Mouse (Mus musculus): ENCODE data around the gene Hist2h3c2. TPM values are rescaled to one million over a fixed set of nuclear protein-coding genes. Genes with fewer than 3 reads are reported as not detected.
"Not testable (repeated sequence)": the region's sequence is repeated elsewhere in the genome, so short reads cannot be mapped to it uniquely, and the experiment has no call there.

Hist2h3c2 gene
- polyA plus RNA-seq, 1 experiment from 2014 or later: 6.4 TPM

DNA sequence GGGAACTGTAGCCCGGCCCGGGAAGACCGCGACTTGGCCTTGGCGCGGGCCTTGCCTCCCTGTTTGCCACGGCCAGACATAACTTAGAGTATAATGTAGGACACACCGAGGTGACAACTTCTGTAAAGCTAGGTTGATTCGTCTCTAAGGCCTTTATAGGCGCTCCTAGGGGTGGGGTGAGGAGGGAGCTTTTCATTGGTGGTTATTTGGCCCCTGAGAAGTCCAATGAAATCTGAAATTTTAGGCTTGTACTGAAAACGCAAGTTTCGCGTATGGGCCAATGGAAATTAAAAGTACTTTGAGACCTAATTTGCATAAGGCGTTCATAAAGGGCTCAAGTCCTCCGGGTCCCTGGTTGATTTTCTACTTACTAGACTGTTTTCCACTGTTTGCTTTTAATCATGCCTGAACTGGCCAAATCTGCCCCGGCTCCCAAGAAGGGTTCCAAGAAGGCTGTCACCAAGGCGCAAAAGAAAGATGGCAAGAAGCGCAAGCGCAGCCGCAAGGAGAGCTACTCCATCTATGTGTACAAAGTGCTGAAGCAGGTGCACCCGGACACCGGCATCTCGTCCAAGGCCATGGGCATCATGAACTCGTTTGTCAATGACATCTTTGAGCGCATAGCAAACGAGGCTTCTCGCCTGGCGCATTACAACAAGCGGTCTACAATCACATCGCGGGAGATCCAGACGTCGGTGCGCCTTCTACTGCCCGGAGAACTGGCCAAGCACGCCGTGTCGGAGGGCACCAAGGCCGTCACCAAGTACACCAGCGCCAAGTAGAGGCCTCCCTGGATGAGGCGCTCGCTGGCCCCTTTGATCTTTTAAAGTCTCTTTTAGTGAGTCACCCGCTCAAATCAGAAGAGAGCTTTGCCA, 17.9 kb downstream of the Hist2h3c2 start, which contains the start of the genes Hist2h2ac and Hist2h2be:
Gene Hist2h2ac (minus strand): TSS at position 116 of the 875 bp plus-strand sequence.
Gene Hist2h2be (plus strand): TSS at position 355 of the 875 bp plus-strand sequence.
- ATAC-seq (ENCODE audit: insufficient number of reproducible peaks, insufficient read depth, low FRiP score, low read depth): peak; percentile 86
- Histone ChIP-seq H3K4me2 (ENCODE audit: low read length) (peak within 1 kb of the TSS; percentile 76), H3K9ac (ENCODE audit: low read length) (peak within 1 kb of the TSS; percentile 93), H3K27ac (replicated peaks in 1 of 2; ENCODE audit: control insufficient read depth in 1 of 2, insufficient read depth in 1 of 2, low read depth in 2 of 2, low read length in 2 of 2) (peak within 1 kb of the TSS; percentile 95 to 100), H3K4me3 (ENCODE audit: control insufficient read depth in 1 of 2, insufficient read depth in 1 of 2, low read depth in 1 of 2, low read length in 2 of 2) (peak within 1 kb of the TSS; percentile 60 to 72), H3K36me3 (ENCODE audit: control insufficient read depth, insufficient read depth, low read length) (no peaks in the 10 kb centered on the region), H3K27me3 (ENCODE audit: control insufficient read depth, insufficient read depth, low read length) (no peaks in the 10 kb centered on the region), H3K4me1 (ENCODE audit: control insufficient read depth in 2 of 2, insufficient read depth in 2 of 2, low read length in 2 of 2) (peaks cover 9 to 30% of the 10 kb centered on the region in 2 experiments), H3K9me3 (ENCODE audit: control insufficient read depth, low read length) (no peaks in the 10 kb centered on the region)
- WGBS: 1% methylated on average over 43 of the region's 43 CpGs

DNA sequence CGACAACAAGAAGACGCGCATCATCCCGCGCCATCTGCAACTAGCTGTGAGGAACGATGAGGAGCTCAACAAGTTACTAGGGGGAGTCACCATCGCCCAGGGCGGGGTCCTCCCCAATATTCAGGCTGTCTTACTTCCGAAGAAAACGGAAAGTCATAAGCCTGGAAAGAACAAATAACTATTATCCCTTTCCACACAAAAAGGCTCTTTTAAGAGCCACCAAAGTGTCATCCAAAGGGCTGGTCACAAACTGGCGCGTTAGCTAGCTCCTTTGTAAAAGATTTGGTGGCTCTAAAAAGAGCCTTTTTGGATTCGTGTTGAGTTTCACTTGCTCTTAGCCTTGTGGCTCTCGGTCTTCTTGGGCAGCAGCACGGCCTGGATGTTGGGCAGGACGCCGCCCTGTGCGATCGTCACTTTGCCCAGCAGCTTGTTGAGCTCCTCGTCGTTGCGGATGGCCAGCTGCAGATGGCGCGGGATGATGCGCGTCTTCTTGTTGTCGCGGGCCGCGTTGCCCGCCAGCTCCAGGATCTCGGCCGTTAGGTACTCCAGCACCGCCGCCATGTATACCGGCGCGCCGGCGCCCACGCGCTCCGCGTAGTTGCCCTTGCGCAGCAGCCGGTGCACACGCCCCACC, 18.7 kb downstream of the Hist2h3c2 start:
- under 1% methylated on average over 33 of the region's 47 CpGs for WGBS

DNA sequence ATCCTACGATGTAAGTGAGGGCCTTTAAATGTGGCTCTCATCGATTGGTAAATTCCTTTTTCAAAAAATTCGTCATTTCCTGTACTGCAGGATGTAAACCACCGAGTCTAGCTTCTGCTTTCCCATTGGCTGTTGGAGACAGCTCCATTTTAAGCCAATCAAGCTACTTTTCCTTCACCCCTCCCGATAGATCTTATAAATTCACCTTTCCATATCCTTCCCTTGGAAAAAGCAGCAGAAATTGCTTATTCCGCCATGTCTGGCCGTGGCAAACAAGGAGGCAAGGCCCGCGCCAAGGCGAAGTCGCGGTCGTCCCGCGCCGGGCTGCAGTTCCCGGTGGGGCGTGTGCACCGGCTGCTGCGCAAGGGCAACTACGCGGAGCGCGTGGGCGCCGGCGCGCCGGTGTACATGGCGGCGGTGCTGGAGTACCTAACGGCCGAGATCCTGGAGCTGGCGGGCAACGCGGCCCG, 19.2 kb downstream of the Hist2h3c2 start, which contains the start of the genes Bola1 and Hist2h2ab:
Gene Bola1 (minus strand): TSS at position 49 of the 470 bp plus-strand sequence.
Gene Hist2h2ab (plus strand): TSS at position 205 of the 470 bp plus-strand sequence.
- H3K27ac ChIP-seq (replicated peaks in 1 of 2; ENCODE audit: control insufficient read depth in 1 of 2, insufficient read depth in 1 of 2, low read depth in 2 of 2, low read length in 2 of 2): peak within 1 kb of the TSS; percentile 95 to 100
- peak within 1 kb of the TSS; percentile 60 to 72 for H3K4me3 ChIP-seq (ENCODE audit: control insufficient read depth in 1 of 2, insufficient read depth in 1 of 2, low read depth in 1 of 2, low read length in 2 of 2)
- peak within 1 kb of the TSS; percentile 93 for H3K9ac ChIP-seq (ENCODE audit: low read length)
- peaks cover 9 to 27% of the 10 kb centered on the region in 2 experiments for H3K4me1 ChIP-seq (ENCODE audit: control insufficient read depth in 2 of 2, insufficient read depth in 2 of 2, low read length in 2 of 2)
- WGBS: under 1% methylated on average over 37 of the region's 37 CpGs
- no peaks in the 10 kb centered on the region for H3K9me3 ChIP-seq (ENCODE audit: control insufficient read depth, low read length)
- peak within 1 kb of the TSS; percentile 76 for H3K4me2 ChIP-seq (ENCODE audit: low read length)
- H3K36me3 ChIP-seq (ENCODE audit: control insufficient read depth, insufficient read depth, low read length): no peaks in the 10 kb centered on the region
- peak; percentile 67 for ATAC-seq (ENCODE audit: insufficient number of reproducible peaks, insufficient read depth, low FRiP score, low read depth)
- no peaks in the 10 kb centered on the region for H3K27me3 ChIP-seq (ENCODE audit: control insufficient read depth, insufficient read depth, low read length)

More for the DNA sequence above, 18.7 kb downstream of the Hist2h3c2 start:
- Histone ChIP-seq H3K9ac (ENCODE audit: low read length) (peak overlapping the region; percentile 93), H3K4me2 (ENCODE audit: low read length) (peak overlapping the region; percentile 76), H3K4me1 (ENCODE audit: control insufficient read depth in 2 of 2, insufficient read depth in 2 of 2, low read length in 2 of 2) (peaks cover 9 to 27% of the 10 kb centered on the region in 2 experiments), H3K4me3 (ENCODE audit: control insufficient read depth in 1 of 2, insufficient read depth in 1 of 2, low read depth in 1 of 2, low read length in 2 of 2) (peak overlapping the region; percentile 60 to 72), H3K27ac (replicated peaks in 1 of 2; ENCODE audit: control insufficient read depth in 1 of 2, insufficient read depth in 1 of 2, low read depth in 2 of 2, low read length in 2 of 2) (peak overlapping the region; percentile 95 to 100)
- not testable (repeated sequence) for H3K9me3 ChIP-seq (ENCODE audit: control insufficient read depth, low read length); H3K36me3 ChIP-seq (ENCODE audit: control insufficient read depth, insufficient read depth, low read length); H3K27me3 ChIP-seq (ENCODE audit: control insufficient read depth, insufficient read depth, low read length); ATAC-seq (ENCODE audit: insufficient number of reproducible peaks, insufficient read depth, low FRiP score, low read depth)

DNA sequence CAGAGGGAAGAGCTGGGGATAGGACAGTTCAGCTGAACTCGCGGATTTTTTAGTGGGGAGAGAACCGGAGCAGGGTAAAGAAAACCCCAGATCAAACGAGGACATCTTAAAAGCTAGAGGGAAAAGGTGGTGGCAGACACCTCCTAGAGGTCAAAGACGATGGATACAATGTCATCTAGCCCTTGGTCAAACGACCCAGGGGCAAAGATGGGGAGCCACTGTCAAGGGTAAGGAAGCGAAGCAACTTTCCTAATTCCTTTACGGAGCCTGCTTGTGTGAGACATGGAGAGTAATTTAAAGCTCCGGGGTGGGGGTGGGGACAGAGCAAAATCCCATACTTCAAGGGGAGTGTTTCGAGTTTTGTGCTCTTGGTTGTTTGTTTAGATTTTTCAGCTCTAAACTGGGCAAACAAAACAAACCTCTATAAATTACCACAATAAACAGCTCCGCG, 19.7 kb downstream of the Hist2h3c2 start:
- no peaks in the 10 kb centered on the region for H3K27me3 ChIP-seq (ENCODE audit: control insufficient read depth, insufficient read depth, low read length)
- H3K9me3 ChIP-seq (ENCODE audit: control insufficient read depth, low read length): no peaks in the 10 kb centered on the region
- no peaks in the 10 kb centered on the region for H3K36me3 ChIP-seq (ENCODE audit: control insufficient read depth, insufficient read depth, low read length)
- 2% methylated on average over 12 of the region's 12 CpGs for WGBS
- peaks cover 9 to 27% of the 10 kb centered on the region in 2 experiments for H3K4me1 ChIP-seq (ENCODE audit: control insufficient read depth in 2 of 2, insufficient read depth in 2 of 2, low read length in 2 of 2)
- peak overlapping the region; percentile 95 to 100 for H3K27ac ChIP-seq (replicated peaks in 1 of 2; ENCODE audit: control insufficient read depth in 1 of 2, insufficient read depth in 1 of 2, low read depth in 2 of 2, low read length in 2 of 2)
- H3K4me3 ChIP-seq (ENCODE audit: control insufficient read depth in 1 of 2, insufficient read depth in 1 of 2, low read depth in 1 of 2, low read length in 2 of 2): peak overlapping the region; percentile 60 to 72
- peak overlapping the region; percentile 93 for H3K9ac ChIP-seq (ENCODE audit: low read length)
- peak overlapping the region; percentile 76 for H3K4me2 ChIP-seq (ENCODE audit: low read length)
- ATAC-seq (ENCODE audit: insufficient number of reproducible peaks, insufficient read depth, low FRiP score, low read depth): no peak

DNA sequence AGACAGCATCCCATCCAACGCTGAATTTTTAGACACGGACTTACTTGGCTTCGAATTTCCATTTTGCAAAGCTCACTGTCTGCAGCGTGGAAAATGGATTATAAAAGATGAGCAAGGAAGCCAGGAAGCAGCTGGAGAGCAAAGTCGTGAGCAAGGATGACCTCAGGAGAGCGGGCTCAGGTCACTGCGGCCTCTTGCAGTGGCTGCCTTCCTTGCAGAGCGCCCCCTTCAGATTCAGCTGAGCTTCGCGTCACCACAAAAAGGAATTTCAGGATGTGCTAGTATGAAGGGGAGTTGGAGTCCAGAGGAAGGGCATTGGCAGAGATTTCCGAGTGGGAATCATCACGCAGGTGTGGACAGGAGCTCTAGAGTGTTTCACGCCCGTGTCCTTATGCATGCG, 29.7 kb downstream of the Hist2h3c2 start:
- H3K9me3 ChIP-seq (ENCODE audit: control insufficient read depth, low read length): no peaks in the 10 kb centered on the region
- H3K27me3 ChIP-seq (ENCODE audit: control insufficient read depth, insufficient read depth, low read length): 0 out of 2 replicates have a peak, but pooled peaks cover 4% of the 10 kb centered on the region
- WGBS: 23% methylated on average over 15 of the region's 15 CpGs
- no peak overlapping the region for H3K4me2 ChIP-seq (ENCODE audit: low read length)
- H3K36me3 ChIP-seq (ENCODE audit: control insufficient read depth, insufficient read depth, low read length): no peaks in the 10 kb centered on the region
- no peak overlapping the region for H3K27ac ChIP-seq (replicated peaks in 1 of 2; ENCODE audit: control insufficient read depth in 1 of 2, insufficient read depth in 1 of 2, low read depth in 2 of 2, low read length in 2 of 2)
- H3K9ac ChIP-seq (ENCODE audit: low read length): peak overlapping the region; percentile 25; the same call in 1 of the 2 replicates
- ATAC-seq (ENCODE audit: insufficient number of reproducible peaks, insufficient read depth, low FRiP score, low read depth): no peak
- H3K4me3 ChIP-seq (ENCODE audit: control insufficient read depth in 1 of 2, insufficient read depth in 1 of 2, low read depth in 1 of 2, low read length in 2 of 2): no peak overlapping the region
- H3K4me1 ChIP-seq (ENCODE audit: control insufficient read depth in 2 of 2, insufficient read depth in 2 of 2, low read length in 2 of 2): peaks cover 0 to 3% of the 10 kb centered on the region in 2 experiments; a peak in 1 of 4 replicates

DNA sequence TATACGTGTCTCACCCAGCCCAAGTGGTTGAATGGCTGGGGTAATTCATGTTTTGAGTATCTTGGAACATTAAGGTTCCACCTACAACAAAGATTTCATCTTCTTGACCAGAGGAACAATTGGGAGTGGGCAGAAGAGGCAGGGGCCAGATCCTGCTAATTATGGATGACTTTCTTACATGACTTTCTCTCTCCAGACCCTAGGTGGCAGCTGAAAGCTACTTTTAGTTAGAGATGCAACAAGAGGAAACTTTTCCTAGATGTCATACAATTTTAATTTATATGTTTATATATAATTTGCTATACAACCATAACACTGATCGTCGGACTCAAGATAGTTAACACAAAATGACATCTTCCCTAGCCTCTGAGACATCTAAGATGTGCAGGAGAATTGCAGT, 31.1 kb downstream of the Hist2h3c2 start:
- H3K4me3 ChIP-seq (ENCODE audit: control insufficient read depth in 1 of 2, insufficient read depth in 1 of 2, low read depth in 1 of 2, low read length in 2 of 2): no peak overlapping the region
- H3K27ac ChIP-seq (replicated peaks in 1 of 2; ENCODE audit: control insufficient read depth in 1 of 2, insufficient read depth in 1 of 2, low read depth in 2 of 2, low read length in 2 of 2): no peak overlapping the region
- no peak overlapping the region for H3K4me2 ChIP-seq (ENCODE audit: low read length)
- 81% methylated on average over 3 of the region's 3 CpGs for WGBS
- H3K36me3 ChIP-seq (ENCODE audit: control insufficient read depth, insufficient read depth, low read length): no peaks in the 10 kb centered on the region
- H3K9me3 ChIP-seq (ENCODE audit: control insufficient read depth, low read length): no peaks in the 10 kb centered on the region
- no peak overlapping the region for H3K9ac ChIP-seq (ENCODE audit: low read length)
- H3K27me3 ChIP-seq (ENCODE audit: control insufficient read depth, insufficient read depth, low read length): no peaks in the 10 kb centered on the region
- peaks cover 0 to 3% of the 10 kb centered on the region in 2 experiments; a peak in 1 of 4 replicates for H3K4me1 ChIP-seq (ENCODE audit: control insufficient read depth in 2 of 2, insufficient read depth in 2 of 2, low read length in 2 of 2)
- no peak for ATAC-seq (ENCODE audit: insufficient number of reproducible peaks, insufficient read depth, low FRiP score, low read depth)

DNA sequence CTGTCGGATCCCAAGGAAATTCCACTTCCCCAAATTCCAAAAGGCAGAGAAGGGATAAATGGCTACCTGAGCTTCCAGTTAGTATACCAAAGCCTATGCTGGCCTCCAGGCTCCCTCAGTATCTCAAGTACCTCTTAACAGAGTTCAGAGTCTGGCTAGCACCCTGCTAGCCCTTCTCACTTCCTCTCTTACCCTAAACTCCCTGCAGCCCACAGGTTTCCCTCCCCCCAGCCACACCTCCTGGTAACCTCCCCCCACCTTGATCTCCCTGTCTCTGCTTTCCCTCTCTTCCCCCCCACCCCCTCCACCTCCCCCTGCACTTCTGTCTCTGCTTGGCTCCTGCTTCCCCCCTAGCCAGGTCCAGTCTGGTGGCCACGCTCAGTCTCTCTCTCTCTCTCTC, 39.2 kb downstream of the Hist2h3c2 start:
- WGBS: 22% methylated on average over 2 of the region's 2 CpGs
- ATAC-seq (ENCODE audit: insufficient number of reproducible peaks, insufficient read depth, low FRiP score, low read depth): no peak

More for the DNA sequence above, 39.2 kb downstream of the Hist2h3c2 start:
- Histone ChIP-seq H3K9ac (ENCODE audit: low read length) (no peak overlapping the region), H3K4me3 (ENCODE audit: control insufficient read depth in 1 of 2, insufficient read depth in 1 of 2, low read depth in 1 of 2, low read length in 2 of 2) (no peak overlapping the region), H3K36me3 (ENCODE audit: control insufficient read depth, insufficient read depth, low read length) (peaks cover under 1% of the 10 kb centered on the region; the same call in 1 of the 2 replicates), H3K4me2 (ENCODE audit: low read length) (no peak overlapping the region), H3K4me1 (ENCODE audit: control insufficient read depth in 2 of 2, insufficient read depth in 2 of 2, low read length in 2 of 2) (peaks cover 7 to 11% of the 10 kb centered on the region in 2 experiments), H3K9me3 (ENCODE audit: control insufficient read depth, low read length) (no peaks in the 10 kb centered on the region), H3K27ac (replicated peaks in 1 of 2; ENCODE audit: control insufficient read depth in 1 of 2, insufficient read depth in 1 of 2, low read depth in 2 of 2, low read length in 2 of 2) (no peak overlapping the region), H3K27me3 (ENCODE audit: control insufficient read depth, insufficient read depth, low read length) (no peaks in the 10 kb centered on the region)
